Mouse (Mus musculus) small intestine, adult 2 months (tissue): ENCODE data around the gene Bsx. TPM values are rescaled to one million over a fixed set of nuclear protein-coding genes. Genes with fewer than 3 reads are reported as not detected.

Source experiments
- H3K27ac ChIP-seq: fragments of 200-500 bp; 2 replicates; pipeline ENCODE4 v1.5.1; 2012; ENCODE audit warnings: low read depth, low read length, control low read depth, inconsistent platforms; ENCODE audit not compliant: insufficient read depth
- H3K27me3 ChIP-seq: fragments of 200-500 bp; 2 replicates; pipeline ENCODE4 v1.6.1; 2012; ENCODE audit warnings: mild to moderate bottlenecking, moderate library complexity, low read length, inconsistent platforms; ENCODE audit not compliant: control insufficient read depth, insufficient read depth
- H3K36me3 ChIP-seq: fragments of 200-500 bp; 2 replicates; pipeline ENCODE4 v1.6.1; 2012; ENCODE audit warnings: mild to moderate bottlenecking, low read length, control low read depth, inconsistent platforms; ENCODE audit not compliant: control insufficient read depth, insufficient read depth
- H3K4me1 ChIP-seq: fragments of 200-500 bp; 2 replicates; pipeline ENCODE4 v1.6.1; 2012; ENCODE audit warnings: low read length, inconsistent platforms, mixed read lengths; ENCODE audit not compliant: control insufficient read depth, insufficient read depth, insufficient read length
- H3K4me3 ChIP-seq: fragments of 200-500 bp; 2 replicates; pipeline ENCODE4 v1.5.1; 2012; ENCODE audit warnings: low read depth, mild to moderate bottlenecking, control low read depth, inconsistent platforms, low read length, moderate library complexity
- CTCF ChIP-seq: fragments of 200-500 bp; IDR thresholded peaks from 2 replicates; pipeline ENCODE4 v1.5.1; 2012; ENCODE audit warnings: low read depth, mild to moderate bottlenecking, control low read depth, inconsistent platforms, low read length, moderate library complexity, mixed read lengths; ENCODE audit not compliant: insufficient replicate concordance, insufficient read length; ENCODE audit errors: extremely low read depth
- POLR2A ChIP-seq: fragments of 200-500 bp; IDR thresholded peaks from 2 replicates; pipeline ENCODE4 v1.6.1; 2012; ENCODE audit warnings: low read depth, mild to moderate bottlenecking, control low read depth, inconsistent platforms, low read length, moderate library complexity
- whole genome bisulfite sequencing: fragments of 180-500 bp; shearing (Covaris S2); methylation state at CpG from one replicate; pipeline ENCODE4 v1.1.7; 2018; 5-methylcytosine and 5-hydroxymethylcytosine counted together
- polyA plus RNA-seq: library from polyadenylated mRNA; depleted of rRNA; stranded (reverse); fragments of >200 nt; gene quantifications from 2 replicates; pipeline ENCODE4 v1.2.3, GENCODE M21; 2012

The Bsx gene
- polyA plus RNA-seq, 1 experiment = not detected

DNA sequence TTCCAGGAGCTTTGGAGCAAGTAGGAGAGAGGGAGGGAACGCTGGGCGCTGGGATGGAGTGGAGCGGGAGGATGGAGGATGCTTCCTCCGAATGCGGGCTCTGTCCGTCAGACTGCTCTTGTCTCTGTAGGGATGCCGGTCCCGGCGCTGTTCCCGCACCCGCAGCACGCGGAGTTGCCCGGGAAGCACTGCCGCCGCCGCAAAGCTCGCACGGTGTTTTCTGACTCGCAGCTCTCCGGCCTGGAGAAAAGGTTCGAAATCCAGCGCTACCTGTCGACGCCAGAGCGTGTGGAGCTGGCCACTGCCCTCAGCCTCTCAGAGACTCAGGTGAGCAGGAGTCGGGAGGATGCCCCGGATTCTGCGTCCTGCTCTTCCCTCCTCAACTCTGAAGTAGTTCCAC, 2.2 kb downstream of the Bsx start:
- WGBS = 3% methylated on average over 29 of the region's 29 CpGs
- no peaks in the 10 kb centered on the region for H3K36me3 ChIP-seq
- no peak overlapping the region for H3K4me3 ChIP-seq
- TF ChIP-seq POLR2A = no peak
- no peak for TF ChIP-seq CTCF
- peaks cover 3% of the 10 kb centered on the region; the same call in 1 of the 2 replicates for H3K4me1 ChIP-seq
- H3K27ac ChIP-seq = no peak overlapping the region
- H3K27me3 ChIP-seq = peaks cover 77% of the 10 kb centered on the region

DNA sequence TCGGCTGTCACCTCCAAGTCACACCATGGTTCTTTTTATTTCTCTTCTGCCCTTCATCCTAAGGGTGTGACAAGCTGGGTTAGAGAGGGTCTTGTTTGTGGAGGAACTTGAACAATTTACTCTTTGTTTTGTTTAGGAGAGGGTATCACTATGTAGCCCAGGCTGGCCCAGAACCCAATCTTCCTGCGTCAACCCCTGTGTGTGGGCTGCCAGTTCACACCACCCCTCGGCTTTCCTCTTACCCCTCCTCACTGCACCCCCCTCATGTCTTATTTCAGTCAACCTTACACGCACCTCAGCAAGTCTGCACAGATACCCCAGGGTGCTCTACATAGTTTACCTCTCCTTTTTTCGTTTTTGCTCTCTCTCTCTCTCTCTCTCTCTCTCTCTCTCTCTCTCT, 2.8 kb downstream of the Bsx start:
- no peak overlapping the region for H3K27ac ChIP-seq
- WGBS = 13% methylated on average over 5 of the region's 5 CpGs
- no peak overlapping the region for H3K4me3 ChIP-seq
- H3K27me3 ChIP-seq = peaks cover 72% of the 10 kb centered on the region
- TF ChIP-seq CTCF (no peak), POLR2A (no peak)
- no peaks in the 10 kb centered on the region for H3K36me3 ChIP-seq
- peaks cover 3% of the 10 kb centered on the region; the same call in 1 of the 2 replicates for H3K4me1 ChIP-seq

DNA sequence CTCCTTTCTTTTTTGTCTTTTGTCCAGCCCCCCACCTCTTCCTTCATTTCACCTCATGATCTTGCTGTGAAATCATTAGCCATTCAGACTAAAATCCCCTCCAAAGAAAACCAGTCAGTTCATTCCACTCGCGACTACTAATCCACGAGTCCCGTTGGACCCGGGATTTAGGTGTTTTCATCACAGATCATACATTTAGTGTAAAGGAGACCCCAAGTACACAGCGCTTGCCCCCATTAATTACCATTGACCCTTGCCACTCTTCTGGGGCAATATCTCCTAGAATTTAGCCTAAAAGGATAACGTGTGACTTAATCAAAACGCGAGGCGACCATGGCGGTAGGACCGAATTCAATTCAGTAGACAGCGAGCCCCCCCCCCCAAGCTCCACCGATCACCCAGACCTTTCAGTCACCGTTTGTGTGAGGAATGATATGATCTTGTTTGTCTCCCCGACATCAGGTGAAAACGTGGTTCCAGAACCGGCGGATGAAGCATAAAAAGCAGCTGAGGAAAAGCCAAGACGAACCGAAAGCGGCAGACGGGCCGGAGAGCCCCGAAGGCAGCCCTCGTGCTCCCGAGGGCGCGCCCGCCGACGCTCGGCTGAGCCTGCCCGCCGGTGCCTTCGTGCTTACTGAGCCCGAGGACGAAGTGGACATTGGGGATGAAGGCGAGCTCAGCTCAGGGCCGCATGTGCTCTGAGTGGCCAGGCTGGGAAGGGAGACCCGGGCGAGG, 3.4 kb downstream of the Bsx start:
- peaks cover 66% of the 10 kb centered on the region for H3K27me3 ChIP-seq
- H3K27ac ChIP-seq = no peak overlapping the region
- H3K4me1 ChIP-seq = peaks cover 3% of the 10 kb centered on the region; the same call in 1 of the 2 replicates
- peak overlapping the region; percentile 38 for H3K4me3 ChIP-seq
- TF ChIP-seq CTCF = no peak
- no peak for TF ChIP-seq POLR2A
- no peaks in the 10 kb centered on the region for H3K36me3 ChIP-seq
- WGBS = 3% methylated on average over 42 of the region's 42 CpGs

DNA sequence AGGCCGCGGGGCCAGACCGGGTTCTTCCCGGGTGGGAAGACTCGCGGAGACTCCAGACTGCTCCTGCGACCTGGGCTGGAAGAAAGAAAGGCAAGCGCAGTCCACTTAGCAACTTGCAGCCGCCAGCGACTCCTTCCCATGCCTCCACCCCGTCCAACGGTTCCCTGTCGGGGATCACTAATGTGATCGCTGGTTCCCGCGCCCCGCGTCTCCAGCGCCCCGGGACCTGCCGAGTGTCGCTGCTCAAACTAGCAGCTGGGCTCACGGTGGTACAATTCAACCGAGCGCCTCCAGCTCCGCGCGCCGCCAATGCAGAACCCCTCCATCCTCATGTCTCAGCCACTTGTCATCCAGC, 3.9 kb downstream of the Bsx start:
- Histone ChIP-seq H3K4me3 (peak overlapping the region; percentile 38; the same call in 1 of the 2 replicates), H3K36me3 (no peaks in the 10 kb centered on the region), H3K27me3 (peaks cover 60% of the 10 kb centered on the region), H3K4me1 (peaks cover 3% of the 10 kb centered on the region; the same call in 1 of the 2 replicates), H3K27ac (no peak overlapping the region)
- TF ChIP-seq POLR2A (no peak), CTCF (no peak)
- WGBS = 3% methylated on average over 29 of the region's 29 CpGs

DNA sequence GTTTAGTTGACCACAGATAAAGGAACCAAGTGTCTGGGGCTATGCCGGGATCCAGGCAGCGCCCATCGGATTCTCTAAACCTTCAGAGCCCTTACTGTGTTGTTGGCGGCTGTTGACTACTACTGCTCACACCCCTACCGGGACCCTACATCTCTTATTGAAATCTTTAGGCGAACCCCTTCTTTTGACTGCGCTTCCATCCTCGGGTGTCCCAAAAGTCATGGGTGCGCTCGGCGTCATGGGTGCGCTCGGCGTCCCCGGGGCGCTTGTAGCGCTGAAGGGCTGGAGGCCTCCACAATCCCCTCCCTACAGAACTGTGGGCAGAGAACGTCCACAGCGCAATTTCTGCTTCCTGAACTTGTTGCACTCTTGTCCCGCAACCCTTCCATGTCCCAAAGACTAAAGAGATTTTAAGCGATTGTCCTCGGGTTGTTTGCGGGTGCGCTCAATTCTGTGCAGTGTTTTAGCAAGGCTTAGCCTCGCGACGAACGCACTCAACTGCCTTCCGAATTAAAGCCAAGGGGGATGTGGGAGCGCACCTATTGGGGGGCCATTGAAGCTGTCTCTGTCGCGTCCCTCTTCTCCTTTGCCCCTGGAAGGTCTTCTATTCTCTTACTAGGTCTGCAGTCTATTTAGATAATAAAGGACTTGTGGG, 4.5 kb downstream of the Bsx start:
- Histone ChIP-seq H3K36me3 (no peaks in the 10 kb centered on the region), H3K27me3 (peaks cover 60% of the 10 kb centered on the region), H3K4me1 (peaks cover 3% of the 10 kb centered on the region; the same call in 1 of the 2 replicates), H3K4me3 (no peak overlapping the region), H3K27ac (no peak overlapping the region)
- 4% methylated on average over 32 of the region's 32 CpGs for WGBS
- TF ChIP-seq POLR2A (no peak), CTCF (no peak)

DNA sequence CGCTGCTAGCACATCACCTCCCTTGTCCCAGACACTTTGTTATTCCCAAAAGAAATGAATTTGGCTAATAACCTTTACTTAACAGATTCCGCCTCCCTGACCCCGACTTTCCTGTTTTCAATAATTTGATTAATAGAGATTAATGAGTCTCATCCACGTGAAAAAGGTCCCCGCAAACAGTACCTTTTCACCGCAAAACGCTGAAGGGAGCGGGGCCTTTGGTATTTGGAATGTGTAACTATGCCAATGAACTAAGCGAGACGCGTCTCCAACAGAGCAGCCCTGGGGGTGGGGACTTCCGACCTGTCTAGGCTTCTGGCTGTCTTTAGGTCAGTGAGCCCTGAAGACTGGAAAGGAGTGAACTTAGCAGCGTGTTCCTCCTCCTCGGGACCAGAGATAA, 5.1 kb downstream of the Bsx start:
- H3K27me3 ChIP-seq = peaks cover 54% of the 10 kb centered on the region
- no peaks in the 10 kb centered on the region for H3K36me3 ChIP-seq
- H3K4me1 ChIP-seq = peaks cover 3% of the 10 kb centered on the region; the same call in 1 of the 2 replicates
- WGBS = 4% methylated on average over 14 of the region's 14 CpGs
- no peak overlapping the region for H3K4me3 ChIP-seq
- no peak for TF ChIP-seq CTCF
- no peak for TF ChIP-seq POLR2A
- no peak overlapping the region for H3K27ac ChIP-seq

DNA sequence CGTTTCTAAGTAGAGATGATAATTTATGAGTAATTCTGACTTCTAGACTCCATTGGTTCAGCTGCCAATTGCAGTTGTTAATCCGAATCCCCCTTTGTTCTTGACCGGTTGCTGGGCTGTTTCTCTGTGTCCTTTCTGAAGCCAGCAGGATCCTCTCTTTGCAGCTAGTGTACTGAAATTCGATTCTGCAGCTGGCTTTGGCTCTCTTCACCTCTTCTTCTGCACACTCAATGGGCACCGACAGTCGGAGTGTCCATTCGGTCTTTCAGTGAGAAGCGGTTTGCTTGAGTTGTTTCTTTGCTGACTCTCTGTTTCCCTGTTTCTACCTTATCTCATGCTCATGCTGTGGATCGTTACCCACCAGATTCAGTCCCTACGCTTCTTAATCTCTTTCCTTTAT, 11.7 kb downstream of the Bsx start:
- no peak overlapping the region for H3K4me3 ChIP-seq
- 55% methylated on average over 10 of the region's 10 CpGs for WGBS
- no peak for TF ChIP-seq POLR2A
- TF ChIP-seq CTCF = no peak
- H3K27me3 ChIP-seq = peaks cover 5% of the 10 kb centered on the region; the same call in 1 of the 2 replicates
- no peak overlapping the region for H3K27ac ChIP-seq
- H3K4me1 ChIP-seq = no peaks in the 10 kb centered on the region
- H3K36me3 ChIP-seq = no peaks in the 10 kb centered on the region
